Mouse (Mus musculus) forebrain, embryonic 15.5 days (tissue): ENCODE data around the gene Gpr153. TPM values are rescaled to one million over a fixed set of nuclear protein-coding genes. Genes with fewer than 3 reads are reported as not detected.
A peak's percentile ranks its signal among the peaks of the same experiment; 100 is the strongest.

Experiments
- ATAC-seq: fragments of 200-750 bp; cut with Nextera tagmentation; replicated peaks from 2 replicates; pipeline ENCODE4 v1.8.0; 2017; ENCODE audit warnings: mild to moderate bottlenecking, moderate TSS enrichment, moderate library complexity
- H3K27ac ChIP-seq: fragments of 300-500 bp; sonication (generic); replicated peaks from 2 replicates; pipeline ENCODE4 v1.5.1; 2015; ENCODE audit warnings: mild to moderate bottlenecking, inconsistent platforms
- H3K27me3 ChIP-seq: fragments of 300-500 bp; sonication (generic); 2 replicates; pipeline ENCODE4 v1.6.1; 2015; ENCODE audit warnings: inconsistent platforms
- H3K36me3 ChIP-seq: fragments of 300-500 bp; sonication (generic); 2 replicates; pipeline ENCODE4 v1.6.1; 2015; ENCODE audit warnings: mild to moderate bottlenecking, inconsistent platforms
- H3K4me1 ChIP-seq: fragments of 300-500 bp; sonication (generic); 2 replicates; pipeline ENCODE4 v1.6.1; 2015; ENCODE audit warnings: inconsistent platforms
- H3K4me2 ChIP-seq: fragments of 300-500 bp; sonication (generic); replicated peaks from 2 replicates; pipeline ENCODE4 v1.6.1; 2015; ENCODE audit warnings: mild to moderate bottlenecking, inconsistent platforms
- H3K4me3 ChIP-seq: fragments of 300-500 bp; sonication (generic); 2 replicates; pipeline ENCODE4 v1.5.1; 2015; ENCODE audit warnings: mild to moderate bottlenecking, inconsistent platforms
- H3K9ac ChIP-seq: fragments of 300-500 bp; sonication (generic); replicated peaks from 2 replicates; pipeline ENCODE4 v1.6.1; 2015; ENCODE audit warnings: mild to moderate bottlenecking, inconsistent platforms
- H3K9me3 ChIP-seq: fragments of 300-500 bp; sonication (generic); 2 replicates; pipeline ENCODE4 v1.6.1; 2016; ENCODE audit warnings: inconsistent platforms
- WGBS: fragments of 180-500 bp; shearing (Covaris S2); methylation state at CpG from one replicate; pipeline ENCODE4 v1.1.7; 2015; ENCODE audit warnings: mixed read lengths; 5-methylcytosine and 5-hydroxymethylcytosine counted together
- polyA plus RNA-seq: library from polyadenylated mRNA; unstranded; fragments of >200 nt; fragmentation: Nextera tagmentation; extraction: Ambion mirVana; gene quantifications from 2 replicates; pipeline ENCODE4 v1.2.1, GENCODE M21; 2015

Gene Gpr153
- polyA plus RNA-seq, 1 experiment from 2014 or later = 6.3 TPM

DNA sequence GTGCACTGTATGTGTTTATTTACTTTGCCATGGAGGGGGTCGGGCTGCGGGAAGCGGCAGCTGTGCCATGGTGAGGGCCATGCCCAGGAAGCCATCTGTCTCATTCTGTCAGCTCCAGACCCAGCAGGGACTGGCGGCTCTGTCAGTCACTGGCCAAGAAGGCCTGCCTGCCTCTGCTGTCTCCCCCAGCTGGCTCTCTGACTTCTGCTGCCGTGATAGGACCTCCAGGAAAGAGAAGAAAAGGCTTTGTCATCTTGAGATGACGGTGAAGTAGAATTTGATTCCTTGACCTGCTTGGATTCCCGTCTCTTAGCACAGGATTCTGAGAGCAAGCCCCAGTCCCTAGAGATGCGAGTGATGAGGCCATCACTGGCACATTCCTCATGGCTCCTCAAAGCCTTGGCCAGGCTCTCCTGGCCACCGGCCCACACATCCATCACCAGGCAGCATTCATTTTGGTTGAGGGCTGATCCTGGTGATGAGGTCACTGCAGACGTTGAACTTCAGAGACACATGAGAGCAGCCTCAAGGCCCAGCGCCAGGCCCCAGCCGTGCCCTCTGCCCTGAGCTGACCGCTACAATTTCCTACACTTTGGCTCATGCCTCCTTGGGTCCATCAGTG is 6.2 kb upstream of the Gpr153 start:
- Histone ChIP-seq H3K9me3 (no peaks in the 10 kb centered on the region), H3K4me1 (peaks cover 23% of the 10 kb centered on the region), H3K27me3 (no peaks in the 10 kb centered on the region), H3K4me3 (no peak overlapping the region), H3K36me3 (no peaks in the 10 kb centered on the region), H3K4me2 (no peak overlapping the region), H3K27ac (0 out of 2 replicates have a peak overlapping the region, but pooled peaks have one; percentile 8), H3K9ac (no peak overlapping the region)
- WGBS = 73% methylated on average over 13 of the region's 13 CpGs
- ATAC-seq = peak; percentile 36

- peaks cover 10% of the 10 kb centered on the region; the same call in 1 of the 2 replicates for H3K27me3 ChIP-seq
- no peaks in the 10 kb centered on the region for H3K36me3 ChIP-seq
- ATAC-seq = no peak
Measured at GRCm38 (mm10) chr4:152269967-152270366, 4.1 kb upstream of the Gpr153 start.

GRCm38 (mm10) chr4:152270599-152270998 is 3.4 kb upstream of the Gpr153 start:
- H3K4me1 ChIP-seq = peaks cover 40% of the 10 kb centered on the region
- no peaks in the 10 kb centered on the region for H3K36me3 ChIP-seq
- no peak for ATAC-seq
- peaks cover 15% of the 10 kb centered on the region; the same call in 1 of the 2 replicates for H3K27me3 ChIP-seq
- no peak overlapping the region for H3K4me3 ChIP-seq
- H3K9me3 ChIP-seq = no peaks in the 10 kb centered on the region
- 76% methylated on average over 9 of the region's 9 CpGs for WGBS
- no peak overlapping the region for H3K27ac ChIP-seq
- no peak overlapping the region for H3K9ac ChIP-seq
- H3K4me2 ChIP-seq = no peak overlapping the region

More at GRCm38 (mm10) chr4:152269967-152270366, 4.1 kb upstream of the Gpr153 start:
- no peak overlapping the region for H3K27ac ChIP-seq
- peaks cover 40% of the 10 kb centered on the region for H3K4me1 ChIP-seq
- H3K4me3 ChIP-seq = no peak overlapping the region
- 87% methylated on average over 13 of the region's 13 CpGs for WGBS
- H3K4me2 ChIP-seq = no peak overlapping the region
- H3K9ac ChIP-seq = no peak overlapping the region
- H3K9me3 ChIP-seq = no peaks in the 10 kb centered on the region

- no peak for ATAC-seq
Measured at GRCm38 (mm10) chr4:152271334-152271733, 2.7 kb upstream of the Gpr153 start.

DNA sequence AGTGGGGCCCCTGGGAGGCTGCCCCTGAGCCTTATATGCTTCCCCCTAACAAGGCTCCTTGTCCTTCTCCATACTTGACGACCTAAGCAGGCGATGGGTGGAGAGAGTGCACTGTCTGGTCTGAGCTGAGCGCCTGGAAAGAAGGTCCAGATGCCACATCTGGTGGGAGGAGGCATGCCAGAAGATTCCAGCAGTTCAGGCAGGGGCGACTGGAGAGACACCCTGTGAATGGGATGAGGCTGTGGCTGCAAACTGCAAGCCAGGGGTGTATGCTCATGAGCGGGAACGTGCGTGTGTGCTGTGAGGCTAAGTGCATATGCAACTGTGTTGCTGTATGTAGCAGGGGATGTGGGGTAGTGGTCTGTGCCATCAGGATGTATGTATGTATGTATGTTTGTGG is 2.0 kb upstream of the Gpr153 start:
- no peak for ATAC-seq
- Histone ChIP-seq H3K27me3 (peaks cover 20% of the 10 kb centered on the region; the same call in 1 of the 2 replicates), H3K4me1 (peaks cover 31% of the 10 kb centered on the region), H3K9ac (no peak overlapping the region), H3K36me3 (no peaks in the 10 kb centered on the region), H3K27ac (no peak overlapping the region), H3K4me2 (no peak overlapping the region), H3K9me3 (no peaks in the 10 kb centered on the region), H3K4me3 (no peak overlapping the region)
- WGBS = 77% methylated on average over 7 of the region's 7 CpGs

More at GRCm38 (mm10) chr4:152271334-152271733, 2.7 kb upstream of the Gpr153 start:
- Histone ChIP-seq H3K9me3 (no peaks in the 10 kb centered on the region), H3K4me2 (no peak overlapping the region), H3K36me3 (no peaks in the 10 kb centered on the region), H3K27ac (no peak overlapping the region), H3K27me3 (peaks cover 20% of the 10 kb centered on the region; the same call in 1 of the 2 replicates), H3K9ac (no peak overlapping the region), H3K4me1 (peaks cover 34% of the 10 kb centered on the region), H3K4me3 (no peak overlapping the region)
- WGBS = 92% methylated on average over 11 of the region's 11 CpGs

- Histone ChIP-seq H3K9me3 (no peaks in the 10 kb centered on the region), H3K9ac (no peak overlapping the region), H3K27ac (no peak overlapping the region), H3K4me3 (no peak overlapping the region), H3K36me3 (no peaks in the 10 kb centered on the region), H3K4me1 (peaks cover 28% of the 10 kb centered on the region), H3K4me2 (no peak overlapping the region), H3K27me3 (peaks cover 20% of the 10 kb centered on the region; the same call in 1 of the 2 replicates)
- ATAC-seq = no peak
- 48% methylated on average over 9 of the region's 9 CpGs for WGBS
Measured at GRCm38 (mm10) chr4:152272449-152273049, 1.5 kb upstream of the Gpr153 start.

- H3K4me2 ChIP-seq = peak overlapping the region; percentile 77; the same call in 1 of the 2 replicates
- H3K36me3 ChIP-seq = no peaks in the 10 kb centered on the region
- peaks cover 22% of the 10 kb centered on the region for H3K4me1 ChIP-seq
- 27% methylated on average over 3 of the region's 3 CpGs for WGBS
- H3K27ac ChIP-seq = 0 out of 2 replicates have a peak overlapping the region, but pooled peaks have one; percentile 49
- peaks cover 20% of the 10 kb centered on the region; the same call in 1 of the 2 replicates for H3K27me3 ChIP-seq
- no peaks in the 10 kb centered on the region for H3K9me3 ChIP-seq
- H3K4me3 ChIP-seq = 0 out of 2 replicates have a peak overlapping the region, but pooled peaks have one; percentile 54
- no peak overlapping the region for H3K9ac ChIP-seq
- ATAC-seq = peak; percentile 5; the same call in 1 of the 2 replicates
Measured at GRCm38 (mm10) chr4:152273191-152273590, 841 bp upstream of the Gpr153 start.

GRCm38 (mm10) chr4:152274681-152275131 is 674 bp downstream of the Gpr153 start:
- 2% methylated on average over 20 of the region's 20 CpGs for WGBS
- H3K36me3 ChIP-seq = no peaks in the 10 kb centered on the region
- peak overlapping the region; percentile 77 for H3K4me2 ChIP-seq
- H3K4me1 ChIP-seq = peaks cover 22% of the 10 kb centered on the region
- ATAC-seq = no peak
- no peak overlapping the region for H3K27ac ChIP-seq
- H3K9ac ChIP-seq = peak overlapping the region; percentile 58
- H3K9me3 ChIP-seq = no peaks in the 10 kb centered on the region
- H3K27me3 ChIP-seq = peaks cover 22% of the 10 kb centered on the region; the same call in 1 of the 2 replicates
- H3K4me3 ChIP-seq = peak overlapping the region; percentile 54

DNA sequence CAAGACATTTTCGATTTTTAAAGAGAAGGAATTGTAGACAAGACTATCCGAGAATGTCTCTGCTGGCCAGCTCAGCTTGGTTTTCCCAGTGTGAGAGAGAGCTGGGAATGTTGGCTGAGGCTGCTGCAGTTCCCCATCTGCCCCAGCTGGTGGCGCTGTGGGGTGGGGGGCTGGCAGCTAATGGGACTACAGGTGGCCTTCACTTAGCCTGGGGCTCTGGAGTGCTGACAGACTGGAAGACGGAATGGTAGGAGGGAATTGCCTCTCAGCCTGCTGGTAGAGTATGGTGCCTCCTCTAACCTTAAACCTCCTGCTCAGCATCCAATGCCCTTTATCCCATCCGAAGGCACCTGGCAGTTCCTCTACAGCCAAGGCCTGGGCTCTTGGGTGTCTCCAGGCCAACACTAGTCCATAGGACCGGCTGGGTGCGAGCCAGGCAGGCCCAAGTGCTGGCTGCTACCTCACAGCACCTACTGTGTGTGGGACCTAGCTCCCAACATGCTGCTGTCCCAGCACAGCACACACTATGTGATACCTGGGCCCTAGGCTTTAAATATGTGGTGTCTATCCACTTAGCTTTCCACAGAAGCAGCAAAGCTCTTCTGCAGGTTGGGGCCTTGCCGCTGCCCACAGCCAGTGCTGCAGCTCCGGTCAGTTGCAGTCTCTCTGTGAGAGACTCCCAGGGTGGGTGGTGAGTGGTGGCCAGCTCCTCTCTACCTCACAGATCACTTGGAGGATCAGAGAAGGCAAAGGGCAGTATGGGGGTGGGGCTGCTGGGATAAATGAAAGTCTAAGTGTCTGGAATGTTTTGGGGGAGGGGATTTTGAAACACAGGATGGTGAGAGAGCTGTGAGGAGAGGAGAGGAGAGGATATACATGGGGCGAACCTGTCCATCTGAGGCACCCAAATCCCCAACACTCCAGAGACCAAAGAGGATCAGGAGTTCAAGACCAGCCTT is 2.6 kb downstream of the Gpr153 start:
- Histone ChIP-seq H3K4me1 (peaks cover 22% of the 10 kb centered on the region), H3K9me3 (no peaks in the 10 kb centered on the region), H3K9ac (no peak overlapping the region), H3K27ac (no peak overlapping the region), H3K4me2 (no peak overlapping the region), H3K4me3 (no peak overlapping the region), H3K27me3 (peaks cover 41% of the 10 kb centered on the region), H3K36me3 (no peaks in the 10 kb centered on the region)
- no peak for ATAC-seq
- WGBS = 49% methylated on average over 10 of the region's 10 CpGs

- no peak for ATAC-seq
- H3K4me1 ChIP-seq = peaks cover 22% of the 10 kb centered on the region
- H3K4me3 ChIP-seq = no peak overlapping the region
- H3K9me3 ChIP-seq = no peaks in the 10 kb centered on the region
- H3K36me3 ChIP-seq = no peaks in the 10 kb centered on the region
- no peak overlapping the region for H3K9ac ChIP-seq
- H3K4me2 ChIP-seq = no peak overlapping the region
- 71% methylated on average over 2 of the region's 2 CpGs for WGBS
- peaks cover 53% of the 10 kb centered on the region for H3K27me3 ChIP-seq
- H3K27ac ChIP-seq = no peak overlapping the region
Measured at GRCm38 (mm10) chr4:152277916-152278315, 3.9 kb downstream of the Gpr153 start.

DNA sequence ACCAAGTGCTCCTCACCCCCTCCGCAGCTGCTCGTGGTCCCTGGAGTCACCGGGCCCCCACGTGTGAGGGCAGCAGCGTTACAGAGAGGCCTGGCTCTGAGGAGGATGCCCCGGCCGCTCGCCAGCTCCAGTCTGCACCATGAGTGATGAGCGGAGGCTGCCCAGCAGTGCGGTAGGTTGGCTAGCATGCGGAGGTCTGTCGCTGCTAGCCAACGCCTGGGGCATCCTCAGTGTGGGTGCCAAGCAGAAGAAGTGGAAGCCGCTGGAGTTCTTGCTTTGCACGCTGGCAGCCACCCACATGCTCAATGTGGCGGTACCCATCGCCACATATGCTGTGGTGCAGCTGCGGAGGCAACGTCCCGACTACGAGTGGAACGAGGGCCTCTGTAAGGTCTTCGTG is 5.0 kb downstream of the Gpr153 start:
- peaks cover 62% of the 10 kb centered on the region for H3K27me3 ChIP-seq
- no peak overlapping the region for H3K9ac ChIP-seq
- H3K4me2 ChIP-seq = no peak overlapping the region
- no peak for ATAC-seq
- H3K36me3 ChIP-seq = no peaks in the 10 kb centered on the region
- H3K4me3 ChIP-seq = no peak overlapping the region
- H3K9me3 ChIP-seq = no peaks in the 10 kb centered on the region
- 82% methylated on average over 23 of the region's 23 CpGs for WGBS
- no peak overlapping the region for H3K27ac ChIP-seq
- peaks cover 23% of the 10 kb centered on the region for H3K4me1 ChIP-seq
